Mouse (Mus musculus) colon, adult 2 months (tissue): ENCODE measurements around the gene Olfr1137. TPM values are rescaled to one million over a fixed set of nuclear protein-coding genes. Genes with fewer than 3 reads are reported as not detected.

Source experiments
- polyA plus RNA-seq: library from polyadenylated mRNA; depleted of rRNA; stranded (reverse); fragments of >200 nt; gene quantifications from 2 replicates; pipeline ENCODE4 v1.2.3, GENCODE M21; 2012; rRNA removed

Olfr1137 gene
- not detected in 2 replicates for polyA plus RNA-seq

GRCm38 (mm10) chr2:87713079-87713478 is at the start of gene Olfr1137:
Gene Olfr1137 (minus strand): TSS chr2:87713179.

GRCm38 (mm10) chr2:87753891-87754290 is 40.9 kb upstream of the Olfr1137 start, which contains the start of gene Olfr1141:
Gene Olfr1141 (minus strand): TSS chr2:87753991.

GRCm38 (mm10) chr2:87743452-87743851 is 30.5 kb upstream of the Olfr1137 start, which contains the start of gene Olfr1140:
Gene Olfr1140 (plus strand): TSS chr2:87743752.

GRCm38 (mm10) chr2:87739878-87740277 is 26.9 kb upstream of the Olfr1137 start, which contains the start of gene Olfr1138:
Gene Olfr1138 (minus strand): TSS chr2:87739978.

GRCm38 (mm10) chr2:87693847-87694246 is 19.1 kb downstream of the Olfr1137 start, which contains the start of gene Olfr1136:
Gene Olfr1136 (minus strand): TSS chr2:87693947.

GRCm38 (mm10) chr2:87673564-87673963 is 39.4 kb downstream of the Olfr1137 start, which contains the start of gene Olfr1135:
Gene Olfr1135 (minus strand): TSS chr2:87673664.

Other genes with a start within 250 kb of the Olfr1137 start
- gene Pramel7, start 216.1 kb downstream of the Olfr1137 start, polyA plus RNA-seq: not detected in 2 replicates
- gene Pramel6, start 206.6 kb downstream of the Olfr1137 start, polyA plus RNA-seq: not detected in 2 replicates
- not detected in 2 replicates for gene Olfr153, start 181.4 kb downstream of the Olfr1137 start, polyA plus RNA-seq
- gene Olfr1128, start 167.6 kb downstream of the Olfr1137 start, polyA plus RNA-seq: not detected in 2 replicates
- gene Olfr1129, start 139.3 kb downstream of the Olfr1137 start, polyA plus RNA-seq: not detected in 2 replicates
- not detected in 2 replicates for gene Olfr1130, start 107.0 kb downstream of the Olfr1137 start, polyA plus RNA-seq
- gene Olfr1131, start 86.1 kb downstream of the Olfr1137 start, polyA plus RNA-seq: not detected in 2 replicates
- gene Olfr1132, start 75.6 kb downstream of the Olfr1137 start, polyA plus RNA-seq: not detected in 2 replicates
- not detected in 2 replicates for gene Olfr1133, start 65.8 kb downstream of the Olfr1137 start, polyA plus RNA-seq
- not detected in 2 replicates for gene Olfr1134, start 54.7 kb downstream of the Olfr1137 start, polyA plus RNA-seq
- not detected in 2 replicates for gene Olfr1135, start 39.5 kb downstream of the Olfr1137 start, polyA plus RNA-seq
- not detected in 2 replicates for gene Olfr1136, start 19.2 kb downstream of the Olfr1137 start, polyA plus RNA-seq
- gene Olfr1138, start 26.8 kb upstream of the Olfr1137 start, polyA plus RNA-seq: not detected in 2 replicates
- not detected in 2 replicates for gene Olfr1140, start 30.6 kb upstream of the Olfr1137 start, polyA plus RNA-seq
- gene Olfr1141, start 40.8 kb upstream of the Olfr1137 start, polyA plus RNA-seq: not detected in 2 replicates
- gene Olfr152, start 66.3 kb upstream of the Olfr1137 start, polyA plus RNA-seq: not detected in 2 replicates
- gene Olfr1143, start 87.4 kb upstream of the Olfr1137 start, polyA plus RNA-seq: not detected in 2 replicates
- not detected in 2 replicates for gene Olfr1145, start 96.6 kb upstream of the Olfr1137 start, polyA plus RNA-seq
- gene Olfr1148, start 117.4 kb upstream of the Olfr1137 start, polyA plus RNA-seq: not detected in 2 replicates
- not detected in 2 replicates for gene Olfr1150-ps1, start 130.8 kb upstream of the Olfr1137 start, polyA plus RNA-seq
- not detected in 2 replicates for gene Olfr1151, start 142.7 kb upstream of the Olfr1137 start, polyA plus RNA-seq
- gene Olfr1152, start 153.3 kb upstream of the Olfr1137 start, polyA plus RNA-seq: not detected in 2 replicates
- gene Olfr1153, start 181.8 kb upstream of the Olfr1137 start, polyA plus RNA-seq: not detected in 2 replicates
- gene Olfr1154, start 192.0 kb upstream of the Olfr1137 start, polyA plus RNA-seq: not detected in 2 replicates
- not detected in 2 replicates for gene Olfr1155, start 232.0 kb upstream of the Olfr1137 start, polyA plus RNA-seq
- not detected in 2 replicates for gene Olfr1156, start 239.9 kb upstream of the Olfr1137 start, polyA plus RNA-seq